Mouse (Mus musculus) neural tube, embryonic 15.5 days (tissue): ENCODE results near the gene Wfdc12. TPM values are rescaled to one million over a fixed set of nuclear protein-coding genes. Genes with fewer than 3 reads are reported as not detected.
A peak's percentile ranks its signal among the peaks of the same experiment; 100 is the strongest.

Experiments
- ATAC-seq: fragments of 200-750 bp; cut with Nextera tagmentation; 2 replicates; pipeline ENCODE4 v1.8.0; 2017; ENCODE audit warnings: mild to moderate bottlenecking, moderate TSS enrichment, moderate library complexity; ENCODE audit not compliant: low FRiP score
- H3K27ac ChIP-seq: fragments of 300-500 bp; sonication (generic); replicated peaks from 2 replicates; pipeline ENCODE4 v1.5.1; 2015; ENCODE audit warnings: mild to moderate bottlenecking, inconsistent platforms
- H3K27me3 ChIP-seq: fragments of 300-500 bp; sonication (generic); replicated peaks from 2 replicates; pipeline ENCODE4 v1.6.1; 2015; ENCODE audit warnings: inconsistent platforms
- H3K36me3 ChIP-seq: fragments of 300-500 bp; sonication (generic); 2 replicates; pipeline ENCODE4 v1.6.1; 2015; ENCODE audit warnings: inconsistent platforms
- H3K4me1 ChIP-seq: fragments of 300-500 bp; sonication (generic); 2 replicates; pipeline ENCODE4 v1.6.1; 2015; ENCODE audit warnings: inconsistent platforms
- H3K4me2 ChIP-seq: fragments of 300-500 bp; sonication (generic); 2 replicates; pipeline ENCODE4 v1.6.1; 2015; ENCODE audit warnings: inconsistent platforms, mild to moderate bottlenecking, moderate library complexity
- H3K4me3 ChIP-seq: fragments of 300-500 bp; sonication (generic); replicated peaks from 2 replicates; pipeline ENCODE4 v1.5.1; 2015; ENCODE audit warnings: mild to moderate bottlenecking, inconsistent platforms
- H3K9ac ChIP-seq: fragments of 300-500 bp; sonication (generic); replicated peaks from 2 replicates; pipeline ENCODE4 v1.6.1; 2015; ENCODE audit warnings: mild to moderate bottlenecking, inconsistent platforms
- H3K9me3 ChIP-seq: fragments of 300-500 bp; sonication (generic); replicated peaks from 2 replicates; pipeline ENCODE4 v1.6.1; 2016; ENCODE audit warnings: inconsistent platforms
- WGBS: fragments of 180-500 bp; shearing (Covaris S2); methylation state at CpG from one replicate; pipeline ENCODE4 v1.1.7; 2015; ENCODE audit warnings: mixed read lengths; 5-methylcytosine and 5-hydroxymethylcytosine counted together
- polyA plus RNA-seq: library from polyadenylated mRNA; unstranded; fragments of >200 nt; fragmentation: Nextera tagmentation; extraction: Ambion mirVana; gene quantifications from 2 replicates; pipeline ENCODE4 v1.2.1, GENCODE M21; 2015

Gene Wfdc12
- polyA plus RNA-seq, 1 experiment from 2014 or later: not detected

GRCm38 (mm10) chr2:164152341-164152740, 38.1 kb downstream of the Wfdc12 start:
- WGBS: 95% methylated on average over 11 of the region's 11 CpGs
- Histone ChIP-seq H3K4me3 (no peak overlapping the region), H3K36me3 (peaks cover 40% of the 10 kb centered on the region), H3K27ac (no peak overlapping the region), H3K9ac (no peak overlapping the region), H3K4me1 (peaks cover 3% of the 10 kb centered on the region; the same call in 1 of the 2 replicates), H3K9me3 (no peaks in the 10 kb centered on the region), H3K4me2 (no peak overlapping the region), H3K27me3 (no peaks in the 10 kb centered on the region)
- ATAC-seq: no peak

- H3K27ac ChIP-seq: peak overlapping the region; percentile 52
- H3K9ac ChIP-seq: no peak overlapping the region
- H3K36me3 ChIP-seq: peaks cover 29% of the 10 kb centered on the region
- no peaks in the 10 kb centered on the region for H3K27me3 ChIP-seq
- H3K4me2 ChIP-seq: no peak overlapping the region
- peaks cover 3% of the 10 kb centered on the region; the same call in 1 of the 2 replicates for H3K4me1 ChIP-seq
- no peak overlapping the region for H3K4me3 ChIP-seq
- WGBS: 35% methylated on average over 14 of the region's 14 CpGs
- no peaks in the 10 kb centered on the region for H3K9me3 ChIP-seq
- ATAC-seq: no peak
Observed at GRCm38 (mm10) chr2:164150086-164150760, 40.2 kb downstream of the Wfdc12 start.

GRCm38 (mm10) chr2:164146556-164146955, 43.9 kb downstream of the Wfdc12 start:
- H3K27me3 ChIP-seq: no peaks in the 10 kb centered on the region
- H3K9me3 ChIP-seq: no peaks in the 10 kb centered on the region
- no peak overlapping the region for H3K4me3 ChIP-seq
- WGBS: 95% methylated on average over 12 of the region's 12 CpGs
- H3K36me3 ChIP-seq: peaks cover 3% of the 10 kb centered on the region; the same call in 1 of the 2 replicates
- H3K4me1 ChIP-seq: peaks cover 10% of the 10 kb centered on the region; the same call in 1 of the 2 replicates
- H3K4me2 ChIP-seq: no peak overlapping the region
- no peak overlapping the region for H3K27ac ChIP-seq
- H3K9ac ChIP-seq: no peak overlapping the region
- no peak for ATAC-seq

GRCm38 (mm10) chr2:164144541-164144940, 45.9 kb downstream of the Wfdc12 start:
- H3K9ac ChIP-seq: no peak overlapping the region
- no peak overlapping the region for H3K4me3 ChIP-seq
- H3K36me3 ChIP-seq: no peaks in the 10 kb centered on the region
- no peak overlapping the region for H3K4me2 ChIP-seq
- WGBS: 81% methylated on average over 10 of the region's 10 CpGs
- ATAC-seq: no peak
- H3K9me3 ChIP-seq: no peaks in the 10 kb centered on the region
- H3K4me1 ChIP-seq: peaks cover 10% of the 10 kb centered on the region; the same call in 1 of the 2 replicates
- H3K27ac ChIP-seq: no peak overlapping the region
- H3K27me3 ChIP-seq: no peaks in the 10 kb centered on the region

GRCm38 (mm10) chr2:164144025-164144424, 46.4 kb downstream of the Wfdc12 start:
- peaks cover 10% of the 10 kb centered on the region; the same call in 1 of the 2 replicates for H3K4me1 ChIP-seq

GRCm38 (mm10) chr2:164142021-164142420, 48.4 kb downstream of the Wfdc12 start:
- WGBS: 45% methylated on average over 10 of the region's 10 CpGs
- Histone ChIP-seq H3K27ac (peak overlapping the region; percentile 46), H3K36me3 (no peaks in the 10 kb centered on the region)

More at GRCm38 (mm10) chr2:164144025-164144424, 46.4 kb downstream of the Wfdc12 start:
- H3K4me2 ChIP-seq: no peak overlapping the region
- H3K27me3 ChIP-seq: no peaks in the 10 kb centered on the region
- ATAC-seq: no peak
- no peaks in the 10 kb centered on the region for H3K36me3 ChIP-seq
- 49% methylated on average over 6 of the region's 6 CpGs for WGBS
- no peaks in the 10 kb centered on the region for H3K9me3 ChIP-seq
- no peak overlapping the region for H3K27ac ChIP-seq
- no peak overlapping the region for H3K4me3 ChIP-seq
- H3K9ac ChIP-seq: no peak overlapping the region

More at GRCm38 (mm10) chr2:164142021-164142420, 48.4 kb downstream of the Wfdc12 start:
- H3K4me1 ChIP-seq: peaks cover 18% of the 10 kb centered on the region; the same call in 1 of the 2 replicates
- no peak for ATAC-seq
- no peaks in the 10 kb centered on the region for H3K27me3 ChIP-seq
- no peak overlapping the region for H3K4me3 ChIP-seq
- H3K4me2 ChIP-seq: no peak overlapping the region
- H3K9ac ChIP-seq: no peak overlapping the region
- H3K9me3 ChIP-seq: no peaks in the 10 kb centered on the region

Other genes with a start within 250 kb of the Wfdc12 start
- 487 and 519 TPM in 2 replicates for gene Ywhab, start 195.6 kb downstream of the Wfdc12 start, polyA plus RNA-seq
- gene Pabpc1l, start 165.2 kb downstream of the Wfdc12 start, polyA plus RNA-seq: 1.1 and 1.7 TPM in 2 replicates
- 15.4 and 19.0 TPM in 2 replicates for gene Stk4, start 120.3 kb downstream of the Wfdc12 start, polyA plus RNA-seq
- 49.5 and 53.9 TPM in 2 replicates for gene Tomm34, start 119.4 kb downstream of the Wfdc12 start, polyA plus RNA-seq
- 1.8 and 2.4 TPM in 2 replicates for gene Kcns1, start 19.5 kb downstream of the Wfdc12 start, polyA plus RNA-seq
- not detected in 2 replicates for gene Wfdc5, start 7.9 kb downstream of the Wfdc12 start, polyA plus RNA-seq
- not detected in 2 replicates for gene Wfdc15a, start 9.5 kb upstream of the Wfdc12 start, polyA plus RNA-seq
- gene Wfdc15b, start 31.1 kb upstream of the Wfdc12 start, polyA plus RNA-seq: 2.5 TPM in 1 of 2 replicates, not detected in the other
- not detected in 2 replicates for gene Svs2, start 47.9 kb upstream of the Wfdc12 start, polyA plus RNA-seq
- gene Svs3b, start 66.0 kb upstream of the Wfdc12 start, polyA plus RNA-seq: not detected in 2 replicates
- gene Svs4, start 87.9 kb upstream of the Wfdc12 start, polyA plus RNA-seq: not detected in 2 replicates
- not detected in 2 replicates for gene Svs3a, start 98.7 kb upstream of the Wfdc12 start, polyA plus RNA-seq
- gene Svs6, start 126.1 kb upstream of the Wfdc12 start, polyA plus RNA-seq: not detected in 2 replicates
- gene Svs5, start 142.1 kb upstream of the Wfdc12 start, polyA plus RNA-seq: not detected in 2 replicates
- gene Slpi, start 198.5 kb upstream of the Wfdc12 start, polyA plus RNA-seq: 0.36 and 0.43 TPM in 2 replicates
- gene Rbpjl, start 212.5 kb upstream of the Wfdc12 start, polyA plus RNA-seq: 0.17 and 0.61 TPM in 2 replicates
- 8.5 and 11.1 TPM in 2 replicates for gene Matn4, start 214.6 kb upstream of the Wfdc12 start, polyA plus RNA-seq